Mouse (Mus musculus) MEL (cell line): Measurements from ENCODE around the gene H3f3b. TPM values are rescaled to one million over a fixed set of nuclear protein-coding genes. Genes with fewer than 3 reads are reported as not detected.

Experiments
- DNase-seq: peaks from one replicate; pipeline ENCODE4 v3.0.0; 2011; ENCODE audit warnings: low read depth, low spot score
- H3K27ac ChIP-seq: 2 replicates; pipeline ENCODE4 v1.5.1; 2012; ENCODE audit warnings: low read depth, mild to moderate bottlenecking, control low read depth, low read length, moderate library complexity; ENCODE audit not compliant: control insufficient read depth
- H3K27me3 ChIP-seq, 2 experiments: fragments of 150-350 bp in 1 of 2; sonication (generic) in 1 of 2; 2 replicates each; pipeline ENCODE4 v1.6.1; 2012; ENCODE audit warnings: low read length in 2 of 2, mild to moderate bottlenecking in 2 of 2, improper control_type of control experiment in 1 of 2, moderate library complexity in 1 of 2; ENCODE audit not compliant: insufficient read depth in 2 of 2, control insufficient read depth in 1 of 2
- H3K36me3 ChIP-seq, 2 experiments: 2 replicates each; pipeline ENCODE4 v1.6.1; 2012 to 2014; ENCODE audit warnings: low read length in 2 of 2, improper control_type of control experiment in 1 of 2, inconsistent platforms in 1 of 2, mild to moderate bottlenecking in 1 of 2; ENCODE audit not compliant: insufficient read depth in 2 of 2, control insufficient read depth in 1 of 2
- H3K4me1 ChIP-seq, 2 experiments: fragments of 150-350 bp in 1 of 2; sonication (generic) in 1 of 2; 2 replicates each; pipeline ENCODE4 v1.6.1; 2012; ENCODE audit warnings: low read length in 2 of 2, improper control_type of control experiment in 1 of 2, mild to moderate bottlenecking in 1 of 2; ENCODE audit not compliant: insufficient read depth in 2 of 2, control insufficient read depth in 1 of 2
- H3K4me3 ChIP-seq, 2 experiments: fragments of 150-350 bp in 1 of 2; sonication (generic) in 1 of 2; 2 replicates each; pipeline ENCODE4 v1.5.1; 2012; ENCODE audit warnings: low read depth in 2 of 2, low read length in 2 of 2, mild to moderate bottlenecking in 2 of 2, moderate library complexity in 2 of 2, control low read depth in 1 of 2, improper control_type of control experiment in 1 of 2; ENCODE audit not compliant: control insufficient read depth in 1 of 2, insufficient read depth in 1 of 2
- H3K79me2 ChIP-seq: 2 replicates; pipeline ENCODE4 v1.6.1; 2012; ENCODE audit warnings: mild to moderate bottlenecking, low read length, moderate library complexity; ENCODE audit not compliant: control insufficient read depth, poor library complexity, insufficient read depth
- H3K9ac ChIP-seq: 2 replicates; pipeline ENCODE4 v1.6.1; 2012; ENCODE audit warnings: low read depth, mild to moderate bottlenecking, control low read depth, low read length, moderate library complexity; ENCODE audit not compliant: control insufficient read depth, poor library complexity, severe bottlenecking
- H3K9me3 ChIP-seq: fragments of 150-350 bp; sonication (generic); replicated peaks from 2 replicates; pipeline ENCODE4 v1.6.1; 2012; ENCODE audit warnings: mild to moderate bottlenecking, low read length, improper control_type of control experiment, moderate library complexity; ENCODE audit not compliant: insufficient read depth
- BHLHE40 ChIP-seq: IDR thresholded peaks from 2 replicates; pipeline ENCODE4 v1.6.1; 2012; ENCODE audit warnings: low read depth, mild to moderate bottlenecking, inconsistent platforms, low read length, improper control_type of control experiment, borderline replicate concordance
- CHD1 ChIP-seq: IDR thresholded peaks from 2 replicates; pipeline ENCODE4 v1.6.1; 2012; ENCODE audit warnings: low read depth, mild to moderate bottlenecking, inconsistent platforms, low read length, improper control_type of control experiment
- ETS1 ChIP-seq: IDR thresholded peaks from 2 replicates; pipeline ENCODE4 v1.6.1; 2012; ENCODE audit warnings: low read depth, mild to moderate bottlenecking, inconsistent platforms, low read length, improper control_type of control experiment, moderate library complexity
- GABPA ChIP-seq: IDR thresholded peaks from 2 replicates; pipeline ENCODE4 v1.6.1; 2012; ENCODE audit warnings: low read depth, mild to moderate bottlenecking, inconsistent platforms, low read length, improper control_type of control experiment, moderate library complexity
- KAT2A ChIP-seq: conservative IDR thresholded peaks from 2 replicates; pipeline ENCODE4 v1.6.1; 2012; ENCODE audit warnings: low read depth, low read length, improper control_type of control experiment, inconsistent platforms
- MAFK ChIP-seq: IDR thresholded peaks from 2 replicates; pipeline ENCODE4 v1.6.1; 2011; ENCODE audit warnings: low read depth, mild to moderate bottlenecking, low read length, improper control_type of control experiment, borderline replicate concordance
- MAZ ChIP-seq: IDR thresholded peaks from 2 replicates; pipeline ENCODE4 v1.6.1; 2012; ENCODE audit warnings: low read depth, mild to moderate bottlenecking, inconsistent platforms, low read length, improper control_type of control experiment
- MXI1 ChIP-seq: IDR thresholded peaks from 2 replicates; pipeline ENCODE4 v1.6.1; 2011; ENCODE audit warnings: mild to moderate bottlenecking, low read depth, low read length, improper control_type of control experiment
- MYC ChIP-seq: IDR thresholded peaks from 2 replicates; pipeline ENCODE4 v1.6.1; 2011; ENCODE audit warnings: low read depth, mild to moderate bottlenecking, low read length, improper control_type of control experiment, moderate library complexity
- NELFE ChIP-seq: IDR thresholded peaks from 2 replicates; pipeline ENCODE4 v1.6.1; 2011; ENCODE audit warnings: low read depth, low read length, improper control_type of control experiment
- POLR2A ChIP-seq, 2 experiments: IDR thresholded peaks; 2 replicates each; pipeline ENCODE4 v1.6.1; 2011 to 2012; ENCODE audit warnings: low read length in 2 of 2, mild to moderate bottlenecking in 2 of 2, control low read depth in 1 of 2, improper control_type of control experiment in 1 of 2, low read depth in 1 of 2, moderate library complexity in 1 of 2; ENCODE audit not compliant: control insufficient read depth in 1 of 2, insufficient read depth in 1 of 2, poor library complexity in 1 of 2
- POLR2AphosphoS2 ChIP-seq: IDR thresholded peaks from 2 replicates; pipeline ENCODE4 v1.6.1; 2011; ENCODE audit warnings: low read length, improper control_type of control experiment
- RCOR1 ChIP-seq: IDR thresholded peaks from 2 replicates; pipeline ENCODE4 v1.6.1; 2012; ENCODE audit warnings: low read depth, mild to moderate bottlenecking, inconsistent platforms, low read length, improper control_type of control experiment
- SIN3A ChIP-seq: IDR thresholded peaks from 2 replicates; pipeline ENCODE4 v1.6.1; 2012; ENCODE audit warnings: low read length, improper control_type of control experiment, inconsistent platforms
- TAL1 ChIP-seq: IDR thresholded peaks from 2 replicates; pipeline ENCODE4 v1.6.1; 2012; ENCODE audit warnings: mild to moderate bottlenecking, inconsistent platforms, low read length, moderate library complexity, mixed read lengths
- TBP ChIP-seq: IDR thresholded peaks from 2 replicates; pipeline ENCODE4 v1.8.0; 2011; ENCODE audit warnings: low read depth, low read length, improper control_type of control experiment
- USF1 ChIP-seq: IDR thresholded peaks from 2 replicates; pipeline ENCODE4 v1.6.1; 2014; ENCODE audit warnings: low read depth, mild to moderate bottlenecking, inconsistent platforms, low read length, improper control_type of control experiment, moderate library complexity
- ZKSCAN1 ChIP-seq: IDR thresholded peaks from 2 replicates; pipeline ENCODE4 v1.6.1; 2012; ENCODE audit warnings: low read depth, mild to moderate bottlenecking, inconsistent platforms, low read length, improper control_type of control experiment, moderate library complexity
- ZMIZ1 ChIP-seq: IDR thresholded peaks from 2 replicates; pipeline ENCODE4 v1.6.1; 2012; ENCODE audit warnings: low read depth, mild to moderate bottlenecking, inconsistent platforms, low read length, improper control_type of control experiment, moderate library complexity
- polyA plus RNA-seq, 2 experiments: library from polyadenylated mRNA; stranded (reverse) in 1 of 2; unstranded in 1 of 2; fragments of >175 nt in 1 of 2; fragments of >200 nt in 1 of 2; gene quantifications; 2 replicates each; pipeline versions ENCODE4 v1.2.1 to v1.2.4; 2012; ENCODE audit warnings: low replicate concordance in 2 of 2, low read depth in 1 of 2; ENCODE audit not compliant: insufficient read length in 2 of 2, insufficient read depth in 1 of 2, missing spikeins in 1 of 2
- total RNA-seq: library from RNA; depleted of rRNA; stranded (reverse); fragments of 300-350 nt; gene quantifications from 2 replicates; pipeline ENCODE4 v1.2.3, GENCODE M21; 2012

H3f3b gene
- total and polyA plus RNA-seq, 3 experiments: 96.6 to 767 (median 498) TPM

- TF ChIP-seq CHD1 (no peak), TAL1 (peak; percentile 74), ETS1 (peak; percentile 82), MXI1 (peak; percentile 80)
These were observed 25.9 kb upstream of the H3f3b start (continued) for GRCm38 (mm10) chr11:116053510-116054229.

- H3K27me3 ChIP-seq: no peaks in the 10 kb centered on the region
- peaks cover 4 to 17% of the 10 kb centered on the region in 2 experiments for H3K4me1 ChIP-seq
- peaks cover 8 to 18% of the 10 kb centered on the region in 2 experiments for H3K36me3 ChIP-seq
- no peak overlapping the region for H3K9ac ChIP-seq
- TF ChIP-seq POLR2AphosphoS2 (no peak), GABPA (no peak), NELFE (no peak), CHD1 (no peak), POLR2A (IDR thresholded peaks at IDR 0.05; ENCODE audit: control insufficient read depth in 1 of 2, insufficient read depth in 1 of 2, low read depth in 1 of 2, low read length in 2 of 2, poor library complexity in 1 of 2) (no peak), ZKSCAN1 (no peak), TBP (no peak), TAL1 (no peak), MYC (no peak), ETS1 (no peak), MAZ (no peak), USF1 (no peak), MAFK (no peak), ZMIZ1 (no peak), BHLHE40 (no peak), SIN3A (no peak), RCOR1 (no peak), KAT2A (no peak), MXI1 (no peak)
- H3K79me2 ChIP-seq: no peaks in the 10 kb centered on the region
- H3K27ac ChIP-seq: no peak overlapping the region
- no peak for DNase-seq
- no peaks in the 10 kb centered on the region for H3K9me3 ChIP-seq
- no peak overlapping the region for H3K4me3 ChIP-seq
These were observed 22.4 kb upstream of the H3f3b start for GRCm38 (mm10) chr11:116050196-116050595.
